Mouse (Mus musculus) embryo, embryonic 10.5 days (tissue): ENCODE results near the gene Rph3a.
"Not testable (repeated sequence)": the region's sequence is repeated elsewhere in the genome, so short reads cannot be mapped to it uniquely, and the experiment has no call there.

ENCODE experiments used
- DNase-seq: peaks from one replicate; pipeline ENCODE4 v3.0.0-alpha.2; 2015; ENCODE audit warnings: low spot score

Gene Rph3a

GRCm38 (mm10) chr5:120908196-120908920 is 101.5 kb downstream of the Rph3a start:
- no peak for DNase-seq

DNA sequence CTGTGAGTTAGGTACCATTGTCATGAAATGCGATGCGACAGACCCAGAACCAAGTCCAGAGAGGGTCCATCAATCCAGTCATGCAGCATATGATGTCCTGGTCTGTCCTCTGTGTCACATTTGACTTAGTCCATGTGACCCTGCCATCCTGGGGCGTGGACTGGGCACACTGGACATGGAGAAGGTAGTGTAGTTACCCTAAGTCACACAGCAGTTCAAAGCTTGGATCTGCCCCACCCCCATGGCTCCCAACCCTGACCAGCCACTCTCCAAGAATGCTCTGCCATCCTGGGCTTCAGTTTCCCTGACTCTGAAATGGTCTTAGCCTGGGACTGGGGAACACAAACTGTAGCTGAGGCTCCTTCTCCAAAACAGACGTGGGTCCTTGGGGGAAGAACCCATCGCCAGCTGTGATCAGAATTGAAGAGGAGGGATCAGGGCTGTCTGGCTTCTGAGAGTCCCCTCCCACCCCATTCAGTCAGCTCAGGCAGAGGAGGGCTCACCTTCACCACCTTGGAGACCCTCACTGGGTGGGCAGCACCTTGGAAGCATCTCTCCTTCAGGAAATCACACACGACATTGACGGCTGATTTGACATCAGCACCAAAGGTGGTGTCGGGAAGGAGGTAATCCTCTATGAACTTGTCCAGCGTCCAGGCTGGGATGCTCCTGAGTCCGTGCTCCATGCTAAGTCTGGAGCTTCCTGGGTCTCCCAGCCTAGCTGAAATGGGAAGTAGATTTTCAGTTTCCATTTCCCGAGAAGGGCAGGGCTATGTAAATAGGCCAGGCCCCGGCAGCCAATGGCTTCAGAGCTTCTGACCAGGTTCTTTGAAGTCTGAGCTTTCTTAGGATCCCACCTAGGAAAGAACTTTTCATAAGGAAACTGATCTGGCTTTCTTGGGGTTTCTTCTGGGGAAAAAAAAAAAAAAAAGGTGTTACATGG is 102.8 kb downstream of the Rph3a start, which contains the start of gene Oas1a:
TSS of gene Oas1a (minus strand) at position 731 of the 943 bp plus-strand sequence.
- DNase-seq, result peak; percentile 37

DNA sequence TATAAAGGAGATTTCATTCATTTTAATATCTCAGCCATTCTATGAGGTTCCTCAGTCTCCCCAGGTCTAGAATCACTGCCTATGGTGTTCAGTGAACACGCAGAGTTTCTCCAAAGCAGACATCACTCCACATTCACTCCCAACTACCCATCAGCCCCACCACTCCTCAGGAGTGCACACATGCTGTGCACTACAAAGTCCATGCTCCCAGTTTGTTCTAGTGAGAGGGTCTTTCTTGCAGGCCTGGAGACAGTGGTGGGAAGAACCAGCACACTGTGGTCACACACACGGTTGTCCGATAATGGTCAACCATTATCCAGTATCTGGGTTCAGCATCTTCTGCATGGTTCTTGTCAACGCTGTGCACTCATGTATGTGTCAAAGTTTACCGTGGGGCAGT is 107.8 kb downstream of the Rph3a start:
- DNase-seq, result no peak

DNA sequence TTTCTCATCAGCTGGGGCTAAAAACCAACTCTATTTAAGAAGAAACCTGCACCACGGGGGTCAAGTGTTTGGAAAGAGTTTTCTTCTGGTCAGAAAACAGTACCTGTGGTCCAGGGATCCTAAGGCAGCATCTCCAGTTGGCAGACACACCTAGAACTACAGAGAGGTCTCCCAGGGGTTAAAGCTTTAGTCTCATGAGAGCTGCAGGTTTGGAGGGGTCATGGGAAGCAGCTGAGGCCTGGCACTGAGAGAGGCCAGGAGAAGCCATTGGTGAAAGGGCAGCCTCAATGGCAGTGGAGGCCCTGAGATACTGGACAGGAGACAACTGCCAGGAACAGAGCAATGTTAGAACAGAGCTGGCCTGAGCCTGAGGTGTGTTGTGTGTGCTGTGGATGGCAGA is 109.2 kb downstream of the Rph3a start:
- DNase-seq, result no peak

DNA sequence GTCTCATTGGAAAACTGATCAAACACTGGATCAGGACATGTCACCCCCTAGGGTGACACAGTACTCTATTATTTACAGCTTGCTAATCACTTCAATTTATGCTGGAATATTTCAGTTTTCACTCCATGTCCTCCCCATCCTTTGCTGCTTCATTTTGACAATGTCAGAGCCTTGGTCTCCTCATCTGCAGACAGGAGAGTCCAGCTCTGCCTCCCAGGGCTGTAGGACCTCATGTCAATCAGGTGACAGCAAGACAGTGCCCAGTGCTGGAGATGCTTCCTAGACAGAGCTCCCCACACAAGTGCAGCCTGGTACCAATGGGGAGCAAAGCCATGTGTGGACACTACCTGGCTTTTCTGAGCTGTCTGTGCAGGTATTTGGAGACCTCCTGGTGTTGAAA is 111.2 kb downstream of the Rph3a start:
- no peak for DNase-seq

DNA sequence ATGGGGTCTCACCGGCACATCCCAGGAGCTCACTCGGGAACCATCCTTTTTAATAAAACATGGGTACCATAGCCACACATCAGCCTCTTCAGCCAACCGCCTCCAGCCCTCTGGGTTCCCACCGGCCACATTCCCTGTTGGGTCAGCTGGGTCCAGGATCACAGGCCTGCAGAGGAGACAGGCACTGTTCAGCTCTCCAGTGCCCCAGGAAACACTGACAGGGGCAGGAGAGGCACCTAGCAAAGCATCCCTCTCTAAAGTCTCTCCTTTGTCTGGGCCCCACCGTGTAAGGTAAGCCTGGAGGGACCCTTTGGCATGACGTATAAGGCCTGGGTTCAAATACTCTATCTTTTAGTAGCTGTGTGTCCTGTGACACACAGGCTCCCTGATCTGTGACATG is 111.6 kb downstream of the Rph3a start:
- no peak for DNase-seq

GRCm38 (mm10) chr5:120895231-120895900 is 114.5 kb downstream of the Rph3a start:
- no peak for DNase-seq

GRCm38 (mm10) chr5:120894692-120895091 is 115.2 kb downstream of the Rph3a start:
- DNase-seq, result not testable (repeated sequence)

- not testable (repeated sequence) for DNase-seq
Measured at GRCm38 (mm10) chr5:120893866-120894265, 116.0 kb downstream of the Rph3a start.

DNA sequence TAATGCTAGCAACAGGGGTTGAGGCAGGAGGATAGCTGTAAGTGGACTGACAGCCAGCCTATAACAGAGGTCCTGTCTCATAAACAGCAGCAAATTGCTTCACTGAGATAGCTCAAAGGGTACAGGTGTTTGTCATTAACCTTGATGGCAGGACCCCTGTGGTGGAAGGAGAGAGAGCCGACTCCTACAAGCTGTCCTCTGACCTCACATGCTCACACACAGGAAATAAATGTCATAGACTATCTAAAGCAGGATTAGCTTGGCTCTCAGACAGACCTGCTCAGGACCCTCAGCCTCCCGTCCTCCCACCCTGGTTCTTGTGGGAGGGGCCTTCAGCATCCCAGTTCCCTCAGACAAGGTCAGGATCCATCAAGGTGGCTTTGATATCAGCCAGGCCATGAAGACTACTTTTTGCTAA is 117.6 kb downstream of the Rph3a start:
- DNase-seq, result peak; percentile 25

DNA sequence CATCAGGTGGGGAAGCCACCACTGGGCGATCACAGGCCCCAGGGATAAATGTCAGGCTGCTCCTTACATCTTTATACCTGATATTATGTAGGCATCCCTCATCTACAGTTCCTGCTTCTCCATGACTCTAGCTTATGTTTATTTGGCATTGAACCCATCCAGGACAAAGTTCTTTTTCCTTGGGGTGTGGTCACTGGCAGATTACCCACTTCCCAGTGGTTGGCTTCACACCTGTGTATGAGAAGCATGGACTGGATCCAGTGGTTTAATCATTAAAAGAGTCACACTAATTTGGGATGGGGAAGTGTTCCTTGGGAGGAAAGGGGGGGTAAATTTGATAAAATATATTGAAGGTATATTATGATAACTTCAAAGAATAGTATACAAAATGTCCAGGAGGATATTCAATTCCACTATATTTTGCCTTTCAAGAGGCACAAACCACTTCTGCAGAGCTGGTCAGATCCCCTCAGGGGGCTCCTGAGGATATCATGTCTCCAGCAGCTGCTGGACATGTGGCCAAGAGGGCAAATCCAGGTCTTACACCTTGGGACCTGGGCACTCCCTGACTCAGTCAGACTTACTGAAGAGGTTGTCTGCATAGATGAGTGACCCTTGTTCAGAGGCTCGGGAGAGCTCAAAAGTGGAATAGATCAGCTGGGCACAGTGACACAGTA is 118.2 kb downstream of the Rph3a start:
- DNase-seq, result not testable (repeated sequence)

GRCm38 (mm10) chr5:120890991-120891390 is 118.9 kb downstream of the Rph3a start:
- DNase-seq, result no peak
